Mouse (Mus musculus) liver, postnatal 0 days (tissue): ENCODE data around the gene Bcl7a.

ENCODE experiments used
- CTCF ChIP-seq: sonication (generic); IDR thresholded peaks from 2 replicates; pipeline ENCODE4 v1.5.1; 2016; ENCODE audit warnings: antibody characterized with exemption, low read depth
- EP300 ChIP-seq: IDR thresholded peaks from 2 replicates; pipeline ENCODE4 v1.6.1; 2016; ENCODE audit warnings: antibody characterized with exemption, low read depth, mild to moderate bottlenecking

DNA sequence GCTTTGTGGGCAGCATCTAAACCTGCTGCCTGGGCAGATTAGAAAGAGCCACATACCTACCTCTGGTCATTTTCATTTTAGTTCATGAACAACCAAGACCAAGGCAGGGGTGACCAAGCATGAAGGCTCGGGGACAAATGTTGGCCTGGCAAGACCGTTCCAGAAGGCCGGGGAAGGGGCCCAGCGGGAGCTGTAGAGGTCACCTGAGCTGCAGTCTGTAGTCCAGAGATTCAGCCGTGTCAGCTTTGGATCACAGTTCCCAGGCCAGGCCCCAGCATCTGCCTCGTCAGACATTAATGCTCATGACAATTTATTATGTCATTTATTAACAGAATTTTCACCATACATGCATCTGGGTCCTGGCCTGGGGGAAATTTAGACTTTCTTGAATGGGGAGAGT lies 15.8 kb downstream of the Bcl7a start:
- TF ChIP-seq CTCF, result no peak
- no peak for TF ChIP-seq EP300
